ENCODE assay signal across 19 mouse cellular contexts in genomic region chr2:172034281-172034680, GRCm38 (mm10). TPM values are rescaled to one million over a fixed set of nuclear protein-coding genes. Genes with fewer than 3 reads are reported as not detected.
"Had no signal": no experiment of that assay in that cellular context is flagged by ENCODE, and none has a peak within 500 bp of the region (broad histone marks: within the 10 kb centered on the region; RNA-seq: fewer than 3 reads in every experiment).

No protein-coding gene starts in this region.

- H3K9me3 ChIP-seq: limb, embryonic 12.5 days; midbrain, embryonic 10.5 days; neural tube, embryonic 12.5 days had no signal

- DNase-seq: kidney, adult 2 months; kidney, postnatal 25 days; layer of hippocampus, adult 9-11 months; layer of hippocampus, postnatal 36 days; lung, adult 18-20 months; lung, postnatal 10 days; lung, postnatal 4 days; midbrain, embryonic 14.5 days; thymus, adult 2 months; thymus, postnatal 36 days had no signal

- H3K4me2 ChIP-seq: limb, embryonic 12.5 days; neural tube, embryonic 12.5 days had no signal

- ATAC-seq: intestine, embryonic 16.5 days had no signal

- H3K27ac ChIP-seq: limb, embryonic 12.5 days; liver, embryonic 14.5 days; midbrain, embryonic 10.5 days; neural tube, embryonic 12.5 days; stomach, postnatal 0 days had no signal

- H3K4me1 ChIP-seq: limb, embryonic 12.5 days; midbrain, embryonic 10.5 days; neural tube, embryonic 12.5 days had no signal

- H3K36me3 ChIP-seq: limb, embryonic 12.5 days; midbrain, embryonic 10.5 days; neural tube, embryonic 12.5 days had no signal

- H3K4me3 ChIP-seq: limb, embryonic 12.5 days; midbrain, embryonic 10.5 days; neural tube, embryonic 12.5 days had no signal

- H3K27me3 ChIP-seq: neural tube, embryonic 12.5 days had no signal

- H3K9ac ChIP-seq: limb, embryonic 12.5 days; liver, embryonic 14.5 days; neural tube, embryonic 12.5 days had no signal

RNA-seq across cellular contexts. Expression of gene Cbln4, which starts 9.0 kb away (rescaled TPM):
- total RNA-seq: liver, adult 2 months; megakaryocyte, adult 5-6 weeks; neutrophil, adult 5-6 weeks had no signal
- polyA plus RNA-seq: kidney, adult 2 months; liver, adult 2 months; thymus, adult 2 months had no signal
